Mouse (Mus musculus) heart, adult 2 months (tissue): ENCODE results near the gene Gm9918. TPM values are rescaled to one million over a fixed set of nuclear protein-coding genes. Genes with fewer than 3 reads are reported as not detected.

ENCODE experiments used
- DNase-seq, 2 experiments: peaks; one replicate each; pipeline ENCODE4 v3.0.0; 2021
- H3K27ac ChIP-seq: fragments of 200-600 bp; 2 replicates; pipeline ENCODE4 v1.8.1; 2022
- H3K27me3 ChIP-seq: fragments of 200-500 bp; 2 replicates; pipeline ENCODE4 v1.6.1; 2012; ENCODE audit warnings: mild to moderate bottlenecking, low read length, inconsistent platforms, mixed read lengths; ENCODE audit not compliant: control insufficient read depth, insufficient read depth
- H3K36me3 ChIP-seq: fragments of 200-500 bp; 2 replicates; pipeline ENCODE4 v1.6.1; 2012; ENCODE audit warnings: low read length, inconsistent platforms; ENCODE audit not compliant: control insufficient read depth, insufficient read depth
- H3K4me1 ChIP-seq: fragments of 200-500 bp; 2 replicates; pipeline ENCODE4 v1.6.1; 2011; ENCODE audit warnings: low read length; ENCODE audit not compliant: control insufficient read depth, insufficient read depth
- H3K4me3 ChIP-seq: fragments of 200-600 bp; 2 replicates; pipeline ENCODE4 v1.8.1; 2022
- H3K79me2 ChIP-seq: fragments of 200-500 bp; replicated peaks from 2 replicates; pipeline ENCODE4 v1.6.1; 2012; ENCODE audit warnings: mild to moderate bottlenecking, inconsistent platforms, low read length, moderate library complexity, mixed read lengths; ENCODE audit not compliant: control insufficient read depth, insufficient read depth
- H3K9ac ChIP-seq: fragments of 200-500 bp; 2 replicates; pipeline ENCODE4 v1.6.1; 2012; ENCODE audit warnings: low read depth, mild to moderate bottlenecking, control low read depth, inconsistent platforms, low read length, mixed read lengths
- CTCF ChIP-seq: fragments of 200-600 bp; IDR thresholded peaks from 2 replicates; pipeline ENCODE4 v1.8.1; 2022; ENCODE audit warnings: antibody characterized with exemption, mild to moderate bottlenecking, moderate library complexity
- EP300 ChIP-seq: fragments of 200-500 bp; IDR thresholded peaks from 2 replicates; pipeline ENCODE4 v1.6.1; 2011; ENCODE audit warnings: low read depth, low read length, control low read depth; ENCODE audit not compliant: insufficient read depth
- POLR2A ChIP-seq: fragments of 200-500 bp; IDR thresholded peaks from 2 replicates; pipeline ENCODE4 v1.6.1; 2011; ENCODE audit warnings: mild to moderate bottlenecking, low read depth, low read length, control low read depth; ENCODE audit not compliant: insufficient read depth
- WGBS: fragments of 180-500 bp; shearing (Covaris S2); methylation state at CpG from one replicate; pipeline ENCODE4 v1.1.7; 2018; 5-methylcytosine and 5-hydroxymethylcytosine counted together
- intact Hi-C: fragments of 180-260 bp; cut with DNase I; formaldehyde crosslinking; loops from one replicate; pipeline ENCODE4 v1.15.1; 2025
- polyA plus RNA-seq: library from polyadenylated mRNA; depleted of rRNA; stranded (reverse); fragments of >200 nt; gene quantifications from 2 replicates; pipeline ENCODE4 v1.2.3, GENCODE M21; 2012
- total RNA-seq, 2 experiments: library from RNA; stranded (reverse); gene quantifications; 2 replicates each; pipeline ENCODE4 v1.2.3; 2021

Gene Gm9918
- total and polyA plus RNA-seq, 3 experiments, result not detected

DNA sequence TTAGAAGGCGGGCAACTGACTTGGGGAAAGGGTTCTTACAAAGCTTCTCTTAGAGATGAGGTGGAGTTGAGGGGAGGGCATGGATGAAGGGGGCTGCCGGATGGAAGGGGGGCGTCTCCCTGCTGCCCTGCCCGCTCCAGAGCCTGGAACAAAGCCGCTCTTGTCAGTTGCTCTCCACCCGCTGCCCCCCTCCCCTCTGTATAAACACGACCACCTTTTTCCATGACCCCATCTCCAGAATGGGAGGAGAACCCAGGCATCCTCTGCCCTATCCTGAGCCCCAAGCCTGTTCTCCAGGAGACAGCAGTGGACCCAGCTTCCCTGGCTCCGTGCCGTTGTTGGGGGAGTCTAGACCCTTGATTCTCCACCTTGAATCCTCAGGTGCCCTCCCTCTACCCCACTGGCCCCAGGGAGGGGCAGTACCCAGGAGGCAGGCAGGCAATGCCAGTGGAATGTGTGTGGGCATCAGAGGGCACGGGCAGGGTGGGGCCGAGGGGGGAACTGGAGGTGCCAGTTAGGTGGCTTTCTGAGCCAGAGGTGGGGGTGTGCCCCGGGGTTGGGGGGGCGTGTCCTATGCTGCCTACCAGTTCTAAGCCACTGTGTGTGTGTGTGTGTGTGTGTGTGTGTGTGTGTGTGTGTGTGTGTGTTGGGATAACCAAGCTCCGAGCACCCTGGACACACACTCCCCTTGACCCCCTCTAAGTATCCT lies 14.7 kb upstream of the Gm9918 start:
- Histone ChIP-seq H3K36me3 (no peaks in the 10 kb centered on the region), H3K27me3 (no peaks in the 10 kb centered on the region), H3K4me3 (no peak overlapping the region), H3K9ac (no peak overlapping the region), H3K27ac (no peak overlapping the region), H3K4me1 (peaks cover 8% of the 10 kb centered on the region; the same call in 1 of the 2 replicates), H3K79me2 (no peaks in the 10 kb centered on the region)
- peak in 1 of 2 experiments; percentile 18 for DNase-seq
- TF ChIP-seq CTCF, result no peak
- TF ChIP-seq EP300, result no peak
- no peak for TF ChIP-seq POLR2A
- 58% methylated on average over 14 of the region's 14 CpGs for WGBS
- intact Hi-C loops, result no loop called here

GRCm38 (mm10) chr15:102256431-102257201 lies 13.7 kb upstream of the Gm9918 start:
- Histone ChIP-seq H3K27ac (peak overlapping the region; percentile 81), H3K4me1 (peaks cover 8% of the 10 kb centered on the region; the same call in 1 of the 2 replicates), H3K9ac (peak overlapping the region; percentile 91), H3K27me3 (no peaks in the 10 kb centered on the region), H3K36me3 (no peaks in the 10 kb centered on the region), H3K79me2 (no peaks in the 10 kb centered on the region), H3K4me3 (peak overlapping the region; percentile 60)
- DNase-seq, result peak in 1 of 2 experiments; percentile 20
- intact Hi-C loops, result no loop called here
- TF ChIP-seq POLR2A (no peak), EP300 (no peak), CTCF (no peak)
- WGBS, result 19% methylated on average over 22 of the region's 22 CpGs

- H3K27me3 ChIP-seq, result no peaks in the 10 kb centered on the region
- H3K27ac ChIP-seq, result peak within 1 kb of the TSS; percentile 81
- intact Hi-C loops, result no loop called here
- peak; percentile 69 to 72 for DNase-seq
- 5% methylated on average over 39 of the region's 46 CpGs for WGBS
- peak within 1 kb of the TSS; percentile 91 for H3K9ac ChIP-seq
- peak within 1 kb of the TSS; percentile 60 for H3K4me3 ChIP-seq
- H3K79me2 ChIP-seq, result no peaks in the 10 kb centered on the region
- H3K36me3 ChIP-seq, result no peaks in the 10 kb centered on the region
- peak; percentile 12; the same call in 1 of the 2 replicates for TF ChIP-seq POLR2A
- TF ChIP-seq EP300, result no peak
- H3K4me1 ChIP-seq, result peaks cover 8% of the 10 kb centered on the region; the same call in 1 of the 2 replicates
These were observed 12.9 kb upstream of the Gm9918 start, which contains the start of gene Rarg for GRCm38 (mm10) chr15:102257202-102258075. Rarg (minus strand) TSS chr15:102257517.

GRCm38 (mm10) chr15:102258076-102258470 lies 12.3 kb upstream of the Gm9918 start:
- Histone ChIP-seq H3K36me3 (no peaks in the 10 kb centered on the region), H3K27ac (peak overlapping the region; percentile 81), H3K4me1 (peaks cover 8% of the 10 kb centered on the region; the same call in 1 of the 2 replicates), H3K9ac (peak overlapping the region; percentile 91), H3K79me2 (no peaks in the 10 kb centered on the region), H3K4me3 (peak overlapping the region; percentile 60), H3K27me3 (no peaks in the 10 kb centered on the region)
- peak; percentile 75 to 76 for DNase-seq
- no peak for TF ChIP-seq CTCF
- TF ChIP-seq POLR2A, result peak; percentile 64
- intact Hi-C loops, result no loop called here
- WGBS, result 53% methylated on average over 12 of the region's 12 CpGs

- peak in 1 of 2 experiments; percentile 20 for DNase-seq
- no peaks in the 10 kb centered on the region for H3K79me2 ChIP-seq
- H3K27me3 ChIP-seq, result no peaks in the 10 kb centered on the region
- no peak overlapping the region for H3K9ac ChIP-seq
- no peak overlapping the region; the same call in 1 of the 2 replicates for H3K4me3 ChIP-seq
- TF ChIP-seq POLR2A (no peak), CTCF (no peak), EP300 (no peak)
- H3K4me1 ChIP-seq, result peaks cover 8% of the 10 kb centered on the region; the same call in 1 of the 2 replicates
- peak overlapping the region; percentile 81 for H3K27ac ChIP-seq
- no peaks in the 10 kb centered on the region for H3K36me3 ChIP-seq
- intact Hi-C loops, result no loop called here
- 49% methylated on average over 11 of the region's 11 CpGs for WGBS
These were observed 11.6 kb upstream of the Gm9918 start for GRCm38 (mm10) chr15:102258581-102259253.
